Mouse (Mus musculus) cerebellum, postnatal 25 days (tissue): Measurements from ENCODE around the gene Fryl.
A peak's percentile ranks its signal among the peaks of the same experiment; 100 is the strongest.

Experiments
- DNase-seq, 2 experiments: peaks; one replicate each; pipeline ENCODE4 v3.0.0; 2021; ENCODE audit warnings: mixed read lengths in 2 of 2

The Fryl gene

DNA sequence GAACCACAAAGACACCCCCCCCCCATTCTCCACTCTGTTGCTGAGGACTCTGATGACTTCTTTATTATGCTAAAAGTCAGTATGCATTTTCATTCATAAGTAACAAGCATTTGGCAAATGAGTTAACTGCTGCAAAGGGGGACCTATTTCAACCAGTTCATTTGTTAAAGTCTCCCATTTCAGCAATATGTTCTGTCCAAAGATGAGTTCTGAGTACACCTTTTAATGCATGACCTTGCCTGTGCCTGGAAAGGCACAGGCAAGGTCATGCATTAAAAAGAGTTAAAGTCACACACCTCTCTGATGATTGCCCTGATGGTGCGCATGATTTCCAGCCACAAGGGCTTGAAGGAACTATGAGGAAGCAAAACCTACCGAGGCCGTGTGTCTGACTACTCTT is 36.7 kb downstream of the Fryl start:
- DNase-seq: no peak

DNA sequence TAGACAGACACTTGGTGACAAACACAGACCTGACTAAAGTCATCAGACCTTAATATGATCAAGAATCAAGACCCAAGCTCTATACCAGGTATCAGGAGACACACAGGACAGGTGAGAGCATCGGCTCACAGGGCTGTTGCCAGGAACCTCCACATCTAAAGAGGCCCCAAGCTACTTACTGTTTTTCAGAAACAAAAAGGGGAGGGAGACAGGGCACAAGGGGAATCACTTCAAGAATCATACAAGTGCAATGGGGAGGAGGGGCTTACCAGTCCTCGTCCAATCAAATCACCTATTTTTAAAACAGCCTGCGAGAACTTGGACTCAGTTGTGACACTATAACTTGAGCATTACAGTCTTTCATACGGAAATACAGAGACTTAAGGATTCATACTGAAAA is 38.4 kb downstream of the Fryl start:
- DNase-seq: no peak

DNA sequence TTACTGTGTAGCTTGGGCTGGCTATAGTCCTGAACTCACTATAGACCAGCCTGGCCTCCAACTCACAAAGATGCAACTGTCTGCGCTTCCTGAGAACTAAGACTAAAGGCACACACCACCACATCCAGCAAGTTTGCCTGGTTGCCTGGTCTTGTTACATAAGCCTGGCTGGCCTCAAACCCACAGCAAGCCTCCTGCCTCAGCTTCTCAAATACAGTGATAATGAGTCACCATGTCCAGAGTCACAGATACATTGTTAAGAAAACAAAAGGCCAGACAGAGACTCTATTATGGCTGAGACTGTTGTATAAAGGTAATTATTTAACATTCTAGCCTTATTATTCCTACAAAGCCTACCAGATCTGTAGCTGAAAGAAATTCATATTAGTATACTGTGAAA is 39.3 kb downstream of the Fryl start:
- no peak for DNase-seq

DNA sequence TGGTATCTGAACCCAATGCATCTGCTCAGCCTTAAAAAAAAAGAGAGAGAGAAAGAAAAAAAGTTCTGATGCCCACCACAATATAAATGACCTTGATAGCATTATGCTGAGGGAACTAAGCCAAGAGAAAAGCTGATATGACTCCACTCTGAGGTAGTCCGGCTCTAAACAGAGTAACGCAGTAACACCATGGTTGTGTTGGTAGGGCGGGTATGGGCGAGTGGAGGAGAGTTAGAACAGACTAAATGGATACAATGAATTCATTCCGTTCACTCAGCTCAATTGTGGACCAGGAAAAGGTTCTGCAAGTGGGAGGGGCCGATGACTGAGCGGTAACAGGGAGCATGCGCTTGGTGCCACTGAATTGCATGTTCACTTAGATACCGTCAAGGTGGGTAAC is 40.4 kb downstream of the Fryl start:
- no peak for DNase-seq

DNA sequence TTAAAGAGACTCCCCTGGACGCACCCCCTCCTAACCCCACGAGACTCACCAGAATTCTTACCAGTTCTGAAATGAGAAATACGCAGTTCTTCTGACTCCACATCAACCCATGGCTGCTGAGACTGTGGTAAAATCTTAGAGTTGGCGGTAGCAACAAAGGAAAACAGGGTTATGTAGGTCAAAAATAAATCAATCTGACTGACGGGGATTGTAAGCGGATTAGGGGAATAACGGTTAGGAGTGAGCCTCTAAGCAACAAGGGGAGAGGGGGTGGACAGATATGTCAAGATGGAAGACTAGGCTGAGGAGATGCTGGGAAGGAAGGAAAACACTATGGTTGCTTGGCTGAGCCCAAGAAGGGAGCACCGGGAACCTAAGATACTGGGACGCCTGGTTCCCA is 44.0 kb downstream of the Fryl start:
- DNase-seq: no peak

DNA sequence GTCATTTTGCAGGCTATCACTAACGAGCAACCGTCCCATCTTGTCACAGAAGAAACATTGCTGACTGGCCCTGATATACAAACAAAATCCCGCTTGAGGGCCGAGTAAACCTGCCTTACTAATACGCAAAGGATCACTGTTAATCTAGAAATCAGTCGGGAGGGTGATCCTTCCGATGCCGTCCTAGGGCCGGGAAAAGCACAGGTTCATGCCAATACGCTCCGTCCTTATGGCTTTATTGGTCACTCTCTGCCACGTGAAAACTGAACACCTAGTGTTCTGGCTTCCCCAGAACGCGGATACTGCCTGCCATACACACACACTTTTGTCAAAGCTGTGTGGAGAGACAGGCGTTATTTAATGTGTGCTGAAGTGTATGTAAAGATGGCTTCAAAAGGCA is 44.5 kb downstream of the Fryl start:
- no peak for DNase-seq

DNA sequence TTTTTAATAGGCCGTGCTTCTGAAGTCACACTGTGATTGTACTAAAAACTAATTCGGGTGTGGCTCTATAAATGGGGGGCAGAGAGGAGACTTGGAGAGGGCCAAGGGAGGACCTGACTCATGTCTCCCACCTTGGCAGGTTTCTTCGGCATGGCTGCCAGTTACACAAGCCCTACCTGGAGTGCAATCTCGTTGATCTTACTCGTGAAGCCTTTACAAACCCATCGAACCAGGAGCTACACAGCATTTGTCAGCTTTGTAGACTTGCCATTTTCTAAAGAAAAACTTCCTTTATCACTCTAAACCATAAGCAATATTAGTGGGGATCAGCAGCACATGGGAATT is 45.5 kb downstream of the Fryl start:
- no peak for DNase-seq

DNA sequence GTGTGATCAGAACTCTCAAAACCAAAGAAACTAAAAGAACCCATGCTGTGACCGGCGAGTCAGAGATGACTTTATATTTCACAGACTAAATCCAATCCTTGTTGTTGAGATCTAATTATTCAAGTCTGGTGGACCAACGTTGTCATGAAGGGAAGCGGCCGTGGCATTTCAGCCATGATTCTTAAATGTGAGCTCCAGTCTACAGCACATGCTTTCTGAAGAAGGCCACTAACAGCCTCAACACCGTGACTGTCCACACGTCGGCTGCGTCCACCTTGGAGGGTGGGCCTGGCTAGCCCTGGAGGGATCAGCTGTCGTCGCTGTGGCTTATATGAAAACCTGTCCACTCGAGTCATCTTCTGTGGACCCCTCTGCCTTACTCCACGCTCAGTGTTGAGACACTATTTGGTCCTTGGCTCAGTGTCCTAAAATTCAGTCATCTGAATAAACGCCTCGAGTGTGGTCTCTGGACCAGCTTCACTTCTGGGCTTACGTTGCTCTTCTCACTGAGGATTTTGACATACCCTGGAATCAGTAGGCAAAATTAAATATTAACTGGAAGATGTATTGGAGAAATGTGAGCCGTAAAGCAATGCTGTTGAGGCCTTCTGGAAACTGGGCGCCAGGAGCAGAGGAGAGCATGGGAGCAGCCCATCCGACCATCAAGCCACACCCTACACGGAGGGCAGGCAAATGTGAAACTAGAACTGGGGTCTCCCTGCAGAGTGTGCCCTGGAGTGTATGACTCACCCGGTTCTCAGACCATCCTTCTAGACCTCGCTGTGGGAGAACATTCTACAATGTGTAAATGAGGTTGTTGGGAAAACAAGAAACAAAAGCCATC is 46.1 kb downstream of the Fryl start:
- no peak for DNase-seq

DNA sequence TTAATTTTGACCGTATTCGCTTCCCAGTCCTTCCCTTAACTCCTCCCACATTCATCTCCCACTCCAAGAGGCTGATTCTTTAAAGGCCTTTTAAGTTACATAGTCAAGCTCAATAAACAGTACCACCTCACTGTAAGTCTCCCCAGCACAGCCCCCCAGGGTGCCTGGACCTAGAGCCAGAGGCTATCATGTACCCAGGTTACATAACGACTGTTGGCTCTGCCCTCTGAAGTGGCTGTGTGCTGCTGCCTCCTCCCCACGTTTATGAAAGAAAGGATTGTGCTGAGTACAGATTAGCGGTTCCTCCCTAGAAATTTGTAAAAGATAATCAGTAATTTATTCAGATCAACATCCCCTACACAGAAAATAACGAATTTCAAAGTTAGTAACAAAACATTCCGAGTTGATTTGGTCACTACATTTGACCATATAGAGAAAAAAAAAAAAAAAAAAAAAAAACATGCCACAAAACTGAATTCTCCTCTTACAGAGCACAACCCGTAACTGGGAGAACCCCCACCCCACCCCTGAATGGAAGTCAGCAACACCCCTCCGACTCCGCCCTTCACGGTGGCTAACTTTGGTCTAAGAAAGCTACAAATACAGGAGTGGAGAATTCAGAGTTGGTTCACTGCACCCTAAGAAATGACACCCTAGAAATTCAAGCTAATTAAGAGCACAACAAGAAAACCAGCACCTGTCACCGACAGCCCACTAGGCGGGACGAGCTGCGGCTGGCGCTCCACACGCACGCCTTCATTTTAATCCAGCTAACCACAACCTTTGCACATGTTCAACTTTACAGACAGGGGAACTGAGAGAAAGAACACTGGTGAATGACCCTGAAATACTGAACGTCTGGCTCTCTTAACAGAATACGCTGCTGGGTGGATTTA is 47.0 kb downstream of the Fryl start:
- peak; percentile 39 to 45 for DNase-seq

DNA sequence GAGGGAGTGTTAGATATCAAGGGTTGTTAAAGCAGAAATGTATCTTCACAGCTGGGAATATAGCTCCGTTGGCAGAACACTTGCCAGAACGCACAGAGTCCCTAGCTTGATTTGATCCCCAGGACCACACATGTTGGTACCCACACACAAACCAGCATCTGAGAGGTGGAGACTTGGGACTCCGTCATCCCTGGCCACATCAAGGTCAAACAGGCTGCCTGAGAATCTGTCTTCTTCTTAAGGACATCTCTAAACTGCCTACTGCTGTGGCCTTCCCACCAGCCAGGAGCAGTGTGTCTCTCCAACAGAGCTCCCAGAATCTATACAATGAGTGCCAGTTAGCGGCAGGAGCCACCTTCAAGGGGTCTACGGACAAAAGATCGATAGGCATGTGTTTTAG is 47.8 kb downstream of the Fryl start:
- DNase-seq: no peak

DNA sequence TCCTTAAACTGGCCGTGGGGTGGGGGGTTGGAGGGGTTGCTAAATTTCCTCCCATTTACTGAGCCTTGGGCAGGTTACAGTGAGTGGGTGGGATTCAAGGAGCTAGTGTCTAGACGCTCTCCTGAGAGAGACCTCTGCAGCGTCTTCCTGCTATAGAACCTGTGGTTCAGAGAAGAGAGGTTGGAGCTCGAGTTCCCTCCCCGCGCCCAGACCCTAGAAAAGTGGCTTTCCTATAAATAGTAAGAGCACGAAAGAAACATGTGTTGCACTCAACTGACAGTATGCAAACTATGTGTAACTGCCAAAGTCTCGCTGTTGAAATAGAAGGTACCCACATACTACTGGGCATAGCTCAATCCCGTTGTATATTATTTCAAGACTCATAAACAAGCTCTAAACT is 49.7 kb downstream of the Fryl start:
- no peak for DNase-seq

DNA sequence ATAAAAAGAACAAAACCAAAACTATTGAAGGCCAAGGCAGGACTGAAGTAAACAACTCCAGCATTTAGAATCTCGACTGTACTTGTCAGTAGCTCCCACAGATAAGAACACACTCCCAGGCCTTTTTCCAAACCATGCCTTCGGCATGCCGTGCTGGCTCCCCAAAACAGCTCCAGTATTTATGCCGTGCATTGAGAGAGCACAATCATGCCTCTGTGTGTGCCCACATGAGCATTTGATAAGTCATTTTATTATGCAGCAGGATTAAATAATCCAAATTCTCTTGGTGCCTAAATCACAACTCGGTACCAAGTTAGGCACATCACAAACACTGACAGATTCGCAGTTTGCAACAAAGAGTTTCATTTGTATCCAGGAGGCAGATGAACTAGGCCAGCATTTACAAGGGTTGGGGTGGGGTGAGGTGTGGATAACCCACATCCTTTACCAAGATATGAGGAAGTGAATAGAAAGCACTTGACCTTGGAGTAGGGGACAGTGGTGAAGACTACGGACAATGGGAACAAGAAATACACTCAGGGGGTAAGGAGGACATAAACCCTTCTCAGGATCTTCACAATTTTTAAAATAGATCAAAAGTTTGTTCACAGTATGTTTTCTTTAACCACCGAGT is 50.3 kb downstream of the Fryl start:
- no peak for DNase-seq

DNA sequence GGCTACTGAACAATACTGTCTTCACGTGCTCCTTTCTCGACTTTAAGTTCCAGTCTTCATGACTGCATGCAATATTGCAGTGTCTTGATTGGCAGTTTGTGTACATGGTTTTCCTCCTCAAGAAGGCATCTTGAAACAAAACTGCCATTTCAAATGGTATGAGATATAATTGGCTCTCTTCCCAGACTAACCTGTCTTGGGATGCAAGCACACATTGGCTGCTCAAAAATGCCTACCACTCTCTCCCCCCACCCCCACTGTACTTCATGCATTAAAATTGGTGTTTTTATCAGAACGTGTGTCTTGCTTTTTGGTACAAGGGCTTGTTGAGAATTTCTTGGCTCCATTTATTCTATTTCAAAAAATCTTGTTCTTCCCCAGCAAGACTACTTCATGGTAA is 51.4 kb downstream of the Fryl start:
- no peak for DNase-seq

DNA sequence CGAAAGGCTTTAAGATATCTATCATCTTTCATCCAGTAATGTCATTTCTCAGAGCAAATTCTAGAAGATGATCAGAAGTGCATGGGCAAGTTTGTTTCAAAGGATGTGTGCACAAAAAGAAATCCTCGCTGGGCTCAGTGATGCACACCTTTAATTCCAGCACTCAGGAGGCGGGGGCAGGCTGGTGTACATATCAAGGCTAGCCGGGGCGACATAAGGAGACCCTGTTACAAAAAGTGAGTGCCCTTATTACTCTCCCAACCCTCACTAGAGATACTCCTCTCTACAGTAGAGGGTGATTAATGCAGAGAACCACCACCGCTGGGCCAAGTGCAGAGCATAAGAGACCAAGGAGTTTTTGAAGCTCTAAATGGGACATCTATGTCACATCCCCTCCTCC is 53.9 kb downstream of the Fryl start:
- no peak for DNase-seq

DNA sequence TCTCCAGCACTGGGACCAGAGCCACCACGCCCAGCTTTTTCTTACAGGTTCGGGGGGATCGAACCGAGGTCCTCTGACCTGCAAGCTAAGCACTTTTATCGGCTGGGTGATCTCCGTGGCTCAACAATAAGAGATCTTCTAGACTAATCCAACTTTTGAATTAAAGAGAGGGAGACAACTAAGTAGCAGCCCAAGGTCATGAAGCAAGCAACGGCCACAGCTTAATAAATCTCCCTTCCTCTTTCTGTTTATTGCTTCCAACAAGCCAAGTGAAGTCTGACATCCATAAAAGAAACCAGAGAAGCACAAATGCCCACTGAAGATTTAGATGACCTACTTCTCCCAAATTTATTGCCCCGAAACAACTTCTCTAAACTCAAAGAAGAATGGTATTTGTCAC is 54.3 kb downstream of the Fryl start:
- DNase-seq: no peak

DNA sequence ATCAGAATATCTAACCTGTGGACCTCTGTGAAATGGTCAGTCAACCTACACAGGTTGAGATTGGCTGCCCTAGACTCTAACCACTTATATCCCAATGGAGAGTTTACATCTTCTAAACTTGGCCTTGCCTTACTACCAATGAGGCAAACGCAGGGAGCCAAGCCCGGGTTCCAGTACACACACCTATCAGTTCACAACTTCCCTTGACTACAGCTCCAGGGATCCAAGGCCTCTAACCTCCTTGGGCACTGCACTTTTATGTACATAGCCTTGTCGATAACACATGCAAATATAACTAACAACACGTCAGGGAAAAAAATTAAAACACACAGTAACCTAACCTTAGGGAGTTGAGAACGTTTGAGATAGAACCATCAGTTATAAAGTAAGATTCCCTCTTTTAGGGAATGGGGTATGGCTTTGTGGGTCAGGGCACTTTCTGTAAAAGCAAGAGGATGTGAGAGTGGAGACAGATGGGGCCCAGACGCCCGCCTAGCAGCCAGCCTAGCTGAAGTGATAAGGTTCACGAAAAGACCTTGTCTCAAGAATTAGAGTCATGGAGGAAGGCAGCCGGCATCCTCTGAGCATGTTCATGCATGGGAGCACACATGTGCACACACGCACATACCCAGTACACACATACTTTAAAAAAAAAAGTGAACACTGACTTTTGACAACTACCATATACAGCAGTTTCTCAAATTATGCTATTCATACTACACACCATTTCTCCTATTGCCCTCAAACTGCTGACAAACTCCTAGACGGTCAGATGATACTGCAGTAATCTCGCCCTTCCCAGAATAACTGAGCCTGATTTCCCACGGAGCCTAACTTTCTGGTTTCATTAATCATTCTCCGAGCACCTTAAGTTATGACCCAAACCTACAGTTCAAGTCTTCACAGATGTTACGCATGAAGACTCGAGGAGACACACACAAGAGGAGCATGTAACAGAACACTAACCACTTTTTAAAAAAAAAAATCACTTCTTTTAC is 55.7 kb downstream of the Fryl start:
- DNase-seq: no peak

DNA sequence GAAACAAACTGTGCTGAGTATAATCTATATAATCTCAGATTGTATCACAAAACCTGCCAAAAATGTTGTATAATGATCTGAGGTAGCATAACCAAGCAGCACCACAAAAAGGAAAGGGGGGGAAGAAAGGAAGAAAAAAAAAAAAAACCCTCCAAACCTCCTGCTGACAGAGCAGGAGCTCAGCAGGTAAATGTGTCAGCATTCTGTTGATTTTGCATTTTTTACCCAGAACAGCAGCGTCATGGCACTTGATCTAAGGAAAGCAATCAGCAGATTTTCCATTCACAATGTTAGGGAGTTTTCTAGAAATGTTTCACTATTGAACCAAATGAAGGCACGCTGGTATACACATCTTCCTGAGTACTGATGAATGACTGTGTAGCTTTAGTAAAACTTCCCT is 56.8 kb downstream of the Fryl start:
- DNase-seq: no peak

DNA sequence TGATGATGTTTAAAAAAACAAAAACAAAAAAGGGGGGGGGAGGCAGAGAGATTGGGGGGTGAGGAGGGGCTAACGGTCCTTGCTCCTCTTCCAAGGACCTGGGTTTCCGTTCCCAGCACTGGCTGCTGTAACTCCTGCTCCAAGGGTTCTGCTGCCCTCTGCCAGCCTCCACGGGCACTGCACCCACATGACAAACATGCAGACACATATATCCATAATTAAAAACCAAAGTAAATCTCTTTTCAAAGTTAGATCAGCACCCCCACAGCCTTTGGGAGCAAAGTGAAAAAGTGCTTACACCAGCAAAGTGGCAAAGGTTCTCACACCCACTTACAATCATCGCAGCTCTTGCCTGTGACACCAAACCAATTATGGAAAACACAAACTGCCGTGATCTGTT is 57.7 kb downstream of the Fryl start:
- peak in 1 of 2 experiments; percentile 20 for DNase-seq

DNA sequence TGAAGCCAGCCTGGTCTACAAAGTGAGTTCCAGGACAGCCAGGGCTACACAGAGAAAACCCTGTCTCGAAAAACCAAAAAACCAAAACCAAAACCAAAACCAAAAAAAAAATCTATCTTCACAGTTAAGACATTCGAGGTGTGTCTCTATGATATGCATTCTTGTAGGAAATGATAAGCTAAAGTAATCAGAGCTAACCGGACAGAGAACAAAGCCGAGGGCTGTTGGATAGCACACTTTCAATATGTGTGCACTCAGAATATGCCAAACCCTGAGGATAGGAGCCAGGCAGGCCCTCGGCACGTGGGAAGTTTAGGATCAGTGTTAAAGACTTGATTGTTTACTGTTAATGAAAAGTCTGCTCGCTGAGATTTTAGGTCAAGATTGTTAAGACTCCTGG is 58.6 kb downstream of the Fryl start:
- no peak for DNase-seq

DNA sequence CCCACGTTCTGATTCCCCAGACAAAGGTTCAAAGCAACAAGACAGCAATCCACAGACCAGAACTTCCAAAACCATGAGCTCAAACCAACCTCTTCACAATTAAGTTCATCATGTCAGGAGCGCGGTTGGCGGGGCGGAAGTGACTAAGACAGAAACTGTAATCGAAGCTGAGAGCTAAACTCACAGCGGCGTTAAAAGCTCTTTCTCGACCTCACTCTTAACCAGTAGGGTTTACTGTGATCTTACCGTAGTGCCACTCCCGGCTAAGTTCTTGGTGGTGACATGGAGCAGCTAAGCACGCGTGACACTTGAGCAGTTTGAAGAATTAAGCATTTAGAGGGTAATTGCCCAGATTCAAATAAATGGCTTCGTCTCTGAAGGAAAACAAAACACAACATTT is 61.7 kb downstream of the Fryl start:
- DNase-seq: no peak

DNA sequence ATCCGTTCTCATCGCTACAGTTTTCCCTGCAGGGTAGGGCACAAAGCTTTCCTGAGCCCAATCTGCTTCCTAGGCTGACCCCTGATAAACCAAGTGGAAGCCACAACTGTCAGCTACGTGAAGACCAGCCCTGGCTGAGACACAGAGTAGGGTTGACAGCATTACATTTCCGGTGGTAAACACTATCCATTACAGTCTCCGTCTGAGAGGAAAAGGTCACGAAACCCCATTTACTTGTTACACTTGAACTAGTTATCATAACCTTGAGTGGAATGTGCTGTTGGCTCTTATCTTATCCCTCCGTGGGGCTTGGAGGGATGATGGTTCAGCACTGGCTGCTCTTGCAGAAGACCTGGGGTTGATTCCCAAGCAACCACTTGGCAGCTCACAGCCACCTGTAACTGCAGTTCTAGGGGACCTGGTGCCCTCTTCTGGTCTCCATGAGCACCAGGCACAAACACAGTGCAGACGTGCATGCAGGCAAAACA is 62.3 kb downstream of the Fryl start:
- DNase-seq: no peak

DNA sequence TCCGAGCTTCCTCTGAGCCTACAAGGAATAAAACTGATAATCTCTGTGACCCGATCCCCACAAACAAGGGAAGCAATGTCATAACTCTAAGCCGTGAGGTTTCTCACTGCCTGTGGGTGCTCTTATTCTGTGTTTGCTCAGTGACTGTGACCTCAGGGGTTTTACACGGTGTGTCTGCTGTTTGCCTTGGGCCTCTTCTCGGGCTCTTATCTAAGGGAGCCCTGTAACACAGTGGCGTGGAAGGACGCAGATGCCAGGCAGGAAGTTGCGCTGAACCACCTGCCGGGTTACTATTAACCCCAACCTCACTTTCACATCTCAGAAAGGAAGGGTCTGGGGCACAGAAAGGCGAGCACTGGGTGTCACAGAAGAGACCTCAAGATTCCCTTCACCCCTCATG is 62.8 kb downstream of the Fryl start:
- DNase-seq: no peak
